In genomic region chr12:101102648-101103047, GRCm38 (mm10) we compare ENCODE assay signal across 9 mouse cellular contexts. TPM values are rescaled to one million over a fixed set of nuclear protein-coding genes. Genes with fewer than 3 reads are reported as not detected.
A peak's percentile ranks its signal among the peaks of the same experiment; 100 is the strongest.
DNase-seq lines count a peak whose midpoint lies in the region; ATAC-seq lines count a peak whose summit lies in the region.
"Had no signal": no experiment of that assay in that cellular context is flagged by ENCODE, and none has a peak within 500 bp of the region (broad histone marks: within the 10 kb centered on the region; RNA-seq: fewer than 3 reads in every experiment).

No protein-coding gene starts in this region.

- no peaks in the 10 kb centered on the region for H3K4me1 ChIP-seq in forebrain, embryonic 14.5 days (ENCODE audit: control insufficient read depth, insufficient read depth, low read length)
- no peaks in the 10 kb centered on the region for H3K4me1 ChIP-seq in forebrain, embryonic 16.5 days (replicated peaks; ENCODE audit: control insufficient read depth, insufficient read depth, low read length)
- H3K4me1 ChIP-seq in midbrain, embryonic 15.5 days, result no peaks in the 10 kb centered on the region

- peak; percentile 13 for DNase-seq in forebrain, embryonic 14.5 days (ENCODE audit: low spot score)
- peak; percentile 60 for DNase-seq in testis, postnatal 10 days (ENCODE audit: low spot score)
- no peak for DNase-seq in testis, postnatal 14 days (ENCODE audit: low spot score)
- peak; percentile 39 for DNase-seq in kidney, postnatal 14 days
- no peak for DNase-seq in ovary, postnatal 14 days (ENCODE audit: low spot score)

- H3K27ac ChIP-seq in forebrain, embryonic 14.5 days (ENCODE audit: low read depth, low read length), result no peak overlapping the region
- no peak overlapping the region for H3K27ac ChIP-seq in forebrain, embryonic 16.5 days (ENCODE audit: low read length)
- no peak overlapping the region for H3K27ac ChIP-seq in midbrain, embryonic 15.5 days

- WGBS in forebrain, embryonic 14.5 days, result 83% methylated on average over 3 of the region's 3 CpGs
- 74% methylated on average over 3 of the region's 3 CpGs for WGBS in forebrain, embryonic 16.5 days
- WGBS in midbrain, embryonic 15.5 days, result 79% methylated on average over 3 of the region's 3 CpGs

- H3K9me3 ChIP-seq in forebrain, embryonic 14.5 days (replicated peaks; ENCODE audit: control insufficient read depth, low read length), result 0 out of 2 replicates have a peak, but pooled peaks cover 3% of the 10 kb centered on the region
- no peaks in the 10 kb centered on the region for H3K9me3 ChIP-seq in forebrain, embryonic 16.5 days (ENCODE audit: control insufficient read depth, low read length)
- no peaks in the 10 kb centered on the region for H3K9me3 ChIP-seq in midbrain, embryonic 15.5 days

- H3K4me3 ChIP-seq in forebrain, embryonic 14.5 days (ENCODE audit: low read depth, low read length), result no peak overlapping the region
- no peak overlapping the region for H3K4me3 ChIP-seq in forebrain, embryonic 16.5 days (replicated peaks; ENCODE audit: low read length)
- no peak overlapping the region for H3K4me3 ChIP-seq in midbrain, embryonic 15.5 days
- H3K4me3 ChIP-seq: myocyte had no signal

- no peaks in the 10 kb centered on the region for H3K36me3 ChIP-seq in forebrain, embryonic 14.5 days (ENCODE audit: control insufficient read depth, insufficient read depth, low read length)
- no peaks in the 10 kb centered on the region for H3K36me3 ChIP-seq in forebrain, embryonic 16.5 days (ENCODE audit: control insufficient read depth, insufficient read depth)
- H3K36me3 ChIP-seq in midbrain, embryonic 15.5 days (replicated peaks), result no peaks in the 10 kb centered on the region

- no peak overlapping the region for H3K4me2 ChIP-seq in forebrain, embryonic 14.5 days (ENCODE audit: low read length)
- H3K4me2 ChIP-seq in forebrain, embryonic 16.5 days (ENCODE audit: low read length), result no peak overlapping the region
- H3K4me2 ChIP-seq in midbrain, embryonic 15.5 days, result no peak overlapping the region

- no peaks in the 10 kb centered on the region for H3K27me3 ChIP-seq in forebrain, embryonic 14.5 days (replicated peaks; ENCODE audit: control insufficient read depth, insufficient read depth, low read length)
- no peaks in the 10 kb centered on the region for H3K27me3 ChIP-seq in forebrain, embryonic 16.5 days (replicated peaks; ENCODE audit: control insufficient read depth, insufficient read depth, low read length)
- H3K27me3 ChIP-seq in midbrain, embryonic 15.5 days (replicated peaks), result no peaks in the 10 kb centered on the region

- no peak overlapping the region for H3K9ac ChIP-seq in forebrain, embryonic 14.5 days (ENCODE audit: low read length)
- H3K9ac ChIP-seq in forebrain, embryonic 16.5 days (replicated peaks; ENCODE audit: low read depth, low read length), result no peak overlapping the region
- H3K9ac ChIP-seq in midbrain, embryonic 15.5 days, result no peak overlapping the region

- ATAC-seq in forebrain, embryonic 14.5 days, result no peak
- no peak for ATAC-seq in forebrain, embryonic 16.5 days
- ATAC-seq in monocyte, adult 5-6 weeks (replicated peaks; ENCODE audit: insufficient number of reproducible peaks, low FRiP score, low TSS enrichment, poor library complexity, severe bottlenecking), result peak; percentile 84
- no peak for ATAC-seq in midbrain, embryonic 15.5 days (replicated peaks)

RNA-seq across cellular contexts. Expression of gene Ppp4r3a, which starts 19.1 kb away (rescaled TPM):
- polyA plus RNA-seq in forebrain, embryonic 14.5 days (2014; fragmentation: Nextera tagmentation; extraction: Ambion mirVana), result 27.5 and 35.0 TPM in 2 replicates
- polyA plus RNA-seq in forebrain, embryonic 16.5 days (2015; fragmentation: Nextera tagmentation; extraction: Ambion mirVana), result 32.4 and 33.5 TPM in 2 replicates
- total RNA-seq in monocyte, adult 5-6 weeks (2017), result 215 to 245 TPM (median 234 TPM) in 3 replicates
- 28.0 and 28.8 TPM in 2 replicates for polyA plus RNA-seq in midbrain, embryonic 15.5 days (2015; fragmentation: Nextera tagmentation; extraction: Ambion mirVana)

Comparison
In these comparisons a context has a peak if more than half of its experiments do, and no peak if none do; other contexts are left out.
1. DNase-seq: peak in forebrain, embryonic 14.5 days (single experiment), testis, postnatal 10 days (single experiment) and kidney, postnatal 14 days (single experiment); none in testis, postnatal 14 days (single experiment) and ovary, postnatal 14 days (single experiment).